Mouse (Mus musculus) adipocyte (in vitro differentiated cells): ENCODE results near the gene Stat3.
A peak's percentile ranks its signal among the peaks of the same experiment; 100 is the strongest.

Source experiments
- DNase-seq: peaks from one replicate; pipeline ENCODE4 v3.0.0-alpha.2; 2016; ENCODE audit warnings: low spot score

The Stat3 gene

DNA sequence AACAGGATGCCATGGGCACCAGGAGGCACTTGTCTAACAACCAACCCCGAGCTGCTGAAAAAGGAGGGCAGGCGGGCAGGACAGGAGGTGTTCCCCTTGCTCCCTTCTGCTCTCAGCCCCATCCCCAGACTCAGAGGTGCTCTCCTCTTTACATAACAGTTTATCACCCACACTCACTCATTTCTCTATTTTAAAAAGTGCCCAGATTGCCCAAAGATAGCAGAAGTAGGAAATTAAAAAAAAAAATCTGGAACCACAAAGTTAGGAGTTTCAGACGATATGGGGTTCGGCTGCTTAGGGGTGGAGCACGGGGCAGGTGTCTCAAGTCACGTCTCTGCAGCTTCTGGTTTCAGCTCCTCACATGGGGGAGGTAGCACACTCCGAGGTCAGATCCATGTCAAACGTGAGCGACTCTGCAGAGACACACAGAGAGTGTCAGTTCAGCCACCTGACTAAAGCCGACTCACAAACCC, 51.0 kb downstream of the Stat3 start:
- DNase-seq: no peak

DNA sequence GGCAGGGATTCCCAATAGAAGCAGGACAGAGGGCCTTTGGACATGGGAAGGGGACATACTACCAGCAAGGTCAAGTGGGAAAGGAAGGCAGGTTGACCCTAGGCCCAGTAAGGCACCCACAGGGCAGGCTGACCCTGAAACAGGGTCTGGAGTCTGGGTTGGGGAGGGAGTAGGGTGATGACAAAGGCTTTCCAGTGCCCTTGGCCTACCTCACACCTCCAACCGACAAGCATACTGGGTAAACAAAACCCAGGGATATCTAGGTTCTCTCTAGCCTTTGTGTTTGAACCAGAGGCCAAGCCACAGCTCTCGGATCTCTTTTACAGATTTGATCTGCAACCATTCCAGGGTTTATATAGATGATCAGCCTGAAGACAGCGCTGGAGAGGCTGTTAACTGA, 51.6 kb downstream of the Stat3 start:
- no peak for DNase-seq

DNA sequence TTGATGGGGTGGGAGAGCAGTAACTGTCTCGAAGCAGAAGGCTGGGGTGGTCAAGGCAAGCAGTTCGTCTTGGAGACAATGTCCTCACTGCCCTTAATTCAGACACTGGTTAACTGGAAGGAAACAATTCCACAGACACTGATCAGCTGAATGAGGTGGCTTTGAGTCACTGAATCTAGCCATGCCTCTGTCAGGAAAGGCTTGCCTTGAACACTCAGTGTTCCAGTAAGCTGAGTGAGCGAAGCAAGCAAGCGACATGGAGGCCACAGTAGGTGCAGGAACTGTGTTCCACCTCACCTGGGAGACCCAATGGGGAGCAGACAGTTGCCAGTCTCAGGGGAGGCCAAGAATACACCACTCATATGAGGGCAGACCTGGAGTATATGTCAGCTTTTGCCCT, 52.1 kb downstream of the Stat3 start:
- DNase-seq: no peak

DNA sequence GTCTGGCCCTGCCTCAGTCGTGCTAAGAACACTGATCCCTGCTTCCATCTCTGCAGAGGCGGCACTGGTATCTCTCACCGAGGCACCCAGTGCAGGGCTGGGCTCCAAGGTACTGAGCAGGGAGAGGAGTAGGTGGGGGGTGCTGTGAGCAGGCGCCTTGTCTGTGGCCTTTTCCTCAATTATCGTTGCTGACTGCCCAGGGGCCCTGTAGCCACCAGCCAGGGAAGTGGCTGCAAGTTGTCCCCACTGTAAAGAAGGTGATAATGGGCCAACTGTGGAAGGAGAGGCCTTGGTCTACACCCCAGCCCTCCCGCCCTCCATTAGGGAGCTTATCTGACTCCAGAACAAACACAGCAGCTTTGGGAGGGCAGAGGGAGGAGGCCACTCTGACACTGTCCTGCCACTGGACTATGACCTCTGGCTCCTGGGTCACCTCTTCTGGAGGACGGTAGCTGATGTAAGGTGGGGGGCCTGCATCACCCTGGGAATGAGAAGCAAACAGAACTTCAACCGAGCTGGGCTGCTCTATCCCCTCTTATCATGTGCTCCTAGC, 53.1 kb downstream of the Stat3 start:
- no peak for DNase-seq

DNA sequence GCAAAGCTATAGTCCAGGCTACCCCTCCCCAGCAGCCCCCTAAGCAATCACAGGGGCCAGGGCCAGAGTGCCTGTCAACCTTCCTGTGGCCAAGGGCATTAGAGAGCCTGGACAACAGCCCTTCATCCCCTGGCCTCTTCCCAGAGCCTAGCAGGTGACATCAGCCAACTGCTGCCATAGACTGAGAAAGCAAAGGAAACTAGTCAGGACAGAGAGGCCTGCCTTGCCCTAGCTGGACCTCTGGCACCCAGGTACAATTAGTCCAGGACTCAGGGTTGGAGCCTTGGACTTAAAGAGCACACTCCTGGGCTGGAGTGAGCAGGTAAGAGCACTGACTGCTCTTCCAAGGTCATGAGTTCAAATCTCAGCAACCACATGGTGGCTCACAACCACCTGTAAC, 53.9 kb downstream of the Stat3 start:
- DNase-seq: peak; percentile 47

DNA sequence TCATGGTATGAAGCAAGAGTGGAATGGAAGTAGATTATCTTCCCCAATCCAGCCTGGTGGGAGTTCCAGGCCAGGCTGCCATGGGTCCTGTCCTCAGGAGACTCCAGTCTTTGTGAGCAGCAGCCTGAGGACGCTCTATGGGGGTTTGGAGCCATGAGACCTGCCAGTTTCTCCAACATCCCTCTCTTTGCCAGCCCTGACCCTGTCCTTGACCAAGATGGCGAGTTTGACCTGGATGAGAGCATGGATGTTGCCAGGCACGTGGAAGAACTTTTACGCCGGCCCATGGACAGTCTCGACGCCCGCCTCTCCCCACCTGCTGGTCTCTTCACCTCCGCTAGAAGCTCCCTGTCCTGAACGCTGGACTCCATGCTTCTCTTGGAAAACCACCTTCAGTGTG, 55.7 kb downstream of the Stat3 start:
- no peak for DNase-seq

DNA sequence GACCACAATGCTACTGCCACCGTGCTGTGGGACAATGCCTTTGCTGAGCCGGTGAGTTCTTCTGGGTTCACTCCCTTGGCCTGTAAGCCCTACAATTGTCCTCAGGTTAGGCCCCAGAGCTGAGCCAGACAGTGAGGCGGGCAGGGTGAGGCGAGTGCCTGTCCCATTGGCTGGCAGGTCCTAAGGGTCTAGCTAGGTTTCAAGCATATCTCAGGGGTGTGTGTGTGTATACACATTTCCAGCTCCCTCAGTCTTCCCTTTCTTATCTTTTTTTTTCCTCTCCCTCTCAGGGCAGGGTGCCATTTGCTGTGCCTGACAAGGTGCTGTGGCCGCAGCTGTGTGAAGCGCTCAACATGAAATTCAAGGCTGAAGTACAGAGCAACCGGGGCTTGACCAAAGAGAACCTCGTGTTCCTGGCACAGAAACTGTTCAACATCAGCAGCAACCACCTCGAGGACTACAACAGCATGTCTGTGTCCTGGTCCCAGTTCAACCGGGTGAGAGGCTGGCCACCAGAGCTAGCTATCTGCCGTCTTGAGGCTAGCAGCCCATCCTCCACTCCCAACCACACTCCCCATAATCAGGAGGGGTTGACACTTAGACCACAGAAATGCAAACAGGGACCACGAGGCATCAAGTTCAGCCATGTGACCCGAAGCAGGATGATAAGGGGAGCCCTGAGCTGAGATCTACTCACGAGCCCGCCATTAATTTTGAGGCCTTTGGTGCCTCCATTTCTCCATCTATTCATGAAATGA, 59.8 kb downstream of the Stat3 start:
- DNase-seq: no peak

DNA sequence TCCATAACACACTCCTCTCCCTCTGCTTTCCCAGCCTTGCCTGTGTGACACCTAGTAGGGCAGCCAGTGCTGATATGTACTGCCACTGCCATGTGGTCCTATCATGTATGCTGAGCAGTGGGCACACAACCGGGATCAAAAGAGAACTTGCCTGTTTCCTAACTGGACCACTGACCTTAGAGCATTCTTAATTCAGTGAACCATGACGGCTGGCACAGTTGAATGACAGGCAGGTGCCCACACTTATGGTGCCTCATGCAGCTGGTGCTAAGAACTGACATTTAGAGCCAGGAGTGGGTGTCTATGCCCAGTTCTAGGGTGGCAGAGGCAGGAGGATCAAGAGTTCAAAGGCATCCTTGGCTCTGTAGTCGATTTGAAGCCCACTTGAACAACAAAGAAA, 63.6 kb downstream of the Stat3 start:
- DNase-seq: no peak

DNA sequence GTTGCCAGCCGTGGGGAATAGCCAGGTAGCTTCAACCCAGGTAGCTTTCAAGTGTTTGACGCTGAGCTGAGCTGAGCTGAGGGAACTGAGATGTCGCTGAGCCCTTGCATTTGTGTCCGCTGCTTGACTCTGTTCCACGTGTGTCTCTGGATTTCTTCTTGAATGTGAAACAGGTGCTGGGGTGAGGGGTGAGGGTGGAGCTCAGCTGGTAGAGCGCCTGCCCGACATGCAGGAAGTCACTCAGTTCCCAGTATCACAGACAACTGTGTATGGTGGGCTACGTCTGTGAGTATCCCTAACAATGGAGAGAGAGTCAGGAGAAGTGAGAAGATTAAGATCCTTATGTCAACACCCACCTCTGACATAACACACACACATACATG, 68.4 kb downstream of the Stat3 start:
- DNase-seq: no peak

DNA sequence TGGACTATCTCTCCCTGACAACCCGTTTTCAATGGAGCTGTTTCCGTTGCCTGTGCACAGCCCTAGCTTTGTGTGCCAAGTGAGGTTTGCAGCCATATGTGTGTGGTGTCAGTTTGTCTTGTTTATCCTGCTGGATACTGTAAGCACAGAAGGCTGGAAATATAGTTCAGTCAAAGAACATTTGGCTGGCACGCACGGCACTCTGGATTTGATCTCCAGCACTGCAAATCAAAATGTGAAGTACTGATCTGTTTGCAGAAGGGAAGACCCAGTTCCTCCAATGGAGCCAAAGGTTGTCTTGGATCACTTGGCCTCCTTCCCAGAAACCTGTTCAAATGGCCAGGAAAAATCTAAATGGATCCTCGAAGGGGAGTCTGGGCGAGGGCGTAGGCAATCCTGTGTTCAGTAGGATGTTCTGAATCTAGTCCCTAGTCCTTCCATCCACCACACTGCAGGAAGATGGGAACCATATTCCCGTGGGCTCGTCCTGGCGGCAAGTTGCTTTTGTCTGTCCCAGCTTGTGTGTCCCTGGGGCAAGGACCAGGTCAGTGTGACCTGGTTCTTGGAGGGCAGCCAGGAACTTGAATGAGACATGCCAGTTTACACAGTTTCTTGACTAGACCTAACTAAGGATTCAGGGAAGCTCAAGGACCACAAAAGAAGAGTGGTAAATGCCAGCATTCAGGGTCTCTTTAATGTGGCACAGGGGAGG, 68.9 kb downstream of the Stat3 start:
- peak; percentile 63 for DNase-seq

DNA sequence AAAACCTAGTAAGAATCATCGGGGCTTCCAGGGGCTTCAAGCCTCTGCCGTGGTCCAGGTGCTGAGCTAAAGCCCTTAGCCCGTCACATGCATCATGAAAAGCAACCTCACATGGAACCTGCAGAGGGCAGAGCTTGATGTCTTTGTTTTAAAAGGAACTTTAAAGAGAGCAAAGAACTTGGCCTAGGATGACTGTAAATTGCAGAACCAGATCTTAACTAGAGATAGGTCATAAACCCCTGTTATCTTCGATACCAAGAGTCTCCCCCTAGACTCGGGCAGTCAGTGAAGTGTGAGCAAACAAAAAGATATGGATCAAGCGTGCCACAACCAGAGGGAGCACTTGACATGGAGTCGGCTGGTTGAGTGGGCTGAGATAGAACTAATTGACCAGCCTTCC, 73.7 kb downstream of the Stat3 start:
- no peak for DNase-seq

DNA sequence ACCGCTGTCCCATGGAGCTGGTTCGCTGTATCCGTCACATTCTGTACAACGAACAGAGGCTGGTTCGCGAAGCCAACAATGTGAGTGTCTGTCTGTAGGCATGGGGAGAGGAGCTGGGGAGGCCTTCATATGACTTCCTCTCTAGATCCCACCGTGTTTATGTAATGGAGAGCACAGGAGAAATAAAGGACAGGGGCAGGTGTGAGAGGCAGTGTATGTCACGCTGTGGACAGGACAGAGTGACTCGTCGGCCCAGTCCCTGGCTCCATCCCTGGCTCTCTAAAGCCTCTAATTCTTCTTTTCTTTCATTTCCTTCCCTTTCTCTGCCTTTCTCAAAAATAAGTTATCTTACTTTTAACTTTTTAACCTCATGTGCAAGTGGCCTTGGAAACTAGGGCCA, 76.2 kb downstream of the Stat3 start:
- DNase-seq: no peak

DNA sequence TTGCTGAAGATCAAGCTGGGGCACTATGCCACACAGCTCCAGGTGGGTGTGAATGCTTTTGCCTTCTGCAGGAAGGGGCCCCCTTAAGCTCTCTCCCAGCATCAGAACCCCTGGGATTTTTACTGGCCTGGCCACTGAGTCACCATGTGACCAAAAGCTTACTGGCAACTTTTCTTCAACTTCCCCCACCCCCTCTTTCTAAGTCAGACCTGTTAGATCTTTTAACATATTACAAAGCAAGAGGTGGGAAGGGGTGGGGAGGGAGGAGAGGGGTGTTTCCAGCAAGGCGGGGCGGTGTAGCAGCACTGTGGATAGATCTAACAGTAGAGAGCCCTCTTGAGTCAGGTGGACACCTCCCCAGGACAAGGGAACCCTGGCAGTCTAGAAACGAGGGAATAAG, 77.5 kb downstream of the Stat3 start:
- no peak for DNase-seq

DNA sequence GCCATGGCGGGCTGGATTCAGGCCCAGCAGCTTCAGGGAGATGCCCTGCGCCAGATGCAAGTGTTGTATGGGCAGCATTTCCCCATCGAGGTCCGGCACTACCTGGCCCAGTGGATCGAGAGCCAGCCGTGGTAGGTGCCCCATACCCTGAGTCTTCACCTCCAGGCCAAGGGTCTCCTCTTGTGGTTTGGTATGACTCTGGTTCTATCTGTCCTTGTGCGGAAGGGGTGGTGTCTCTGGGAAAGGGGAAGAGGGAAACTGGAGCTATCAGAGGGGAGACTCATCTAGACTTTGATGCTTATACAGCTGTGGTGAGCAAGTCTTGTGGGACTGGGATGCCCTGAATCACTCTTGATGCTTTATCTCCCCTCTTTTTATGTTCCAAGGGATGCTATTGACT, 78.0 kb downstream of the Stat3 start:
- no peak for DNase-seq

DNA sequence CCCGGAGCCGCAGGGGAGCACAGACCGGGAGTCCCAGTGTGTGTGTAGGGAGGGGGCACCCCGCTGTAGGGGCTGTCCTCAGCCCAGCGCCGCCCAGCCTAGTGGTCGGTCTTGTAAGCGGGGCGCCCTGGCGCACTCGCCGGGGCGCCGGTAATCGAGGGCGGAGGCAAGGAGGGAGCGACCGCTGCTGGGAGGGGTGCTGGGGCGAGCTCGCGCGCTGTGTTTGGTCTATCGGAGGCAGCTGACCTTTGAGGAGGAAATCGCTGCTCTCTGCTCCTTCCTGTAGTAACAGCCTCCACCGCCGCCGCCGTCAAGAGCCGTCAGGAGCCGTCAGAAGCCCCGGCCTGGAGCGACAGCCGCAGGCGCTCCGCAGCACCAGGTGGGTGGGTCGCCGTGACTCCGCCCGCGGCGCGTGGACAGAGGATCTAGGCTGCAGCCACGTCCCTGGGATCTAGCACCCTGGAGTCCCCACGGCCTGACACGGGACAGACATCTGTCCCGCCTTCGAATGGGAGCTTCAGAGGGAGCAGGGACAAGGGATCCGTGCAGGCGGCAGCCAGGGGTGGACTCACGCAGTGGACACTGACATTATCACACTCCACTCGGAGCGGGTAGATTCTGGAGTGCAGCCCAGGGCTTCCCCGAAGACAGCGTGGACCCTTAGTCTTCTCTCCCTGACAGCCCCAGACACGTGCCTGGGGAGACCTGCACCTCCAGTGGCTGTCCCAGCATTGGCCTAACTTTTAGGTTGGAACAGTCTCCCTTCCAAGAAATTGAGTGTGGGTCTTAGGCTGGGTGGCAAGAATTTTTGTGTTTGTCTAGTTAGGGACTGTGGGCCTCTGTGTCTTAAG, 78.9 kb downstream of the Stat3 start:
- peak; percentile 85 for DNase-seq

DNA sequence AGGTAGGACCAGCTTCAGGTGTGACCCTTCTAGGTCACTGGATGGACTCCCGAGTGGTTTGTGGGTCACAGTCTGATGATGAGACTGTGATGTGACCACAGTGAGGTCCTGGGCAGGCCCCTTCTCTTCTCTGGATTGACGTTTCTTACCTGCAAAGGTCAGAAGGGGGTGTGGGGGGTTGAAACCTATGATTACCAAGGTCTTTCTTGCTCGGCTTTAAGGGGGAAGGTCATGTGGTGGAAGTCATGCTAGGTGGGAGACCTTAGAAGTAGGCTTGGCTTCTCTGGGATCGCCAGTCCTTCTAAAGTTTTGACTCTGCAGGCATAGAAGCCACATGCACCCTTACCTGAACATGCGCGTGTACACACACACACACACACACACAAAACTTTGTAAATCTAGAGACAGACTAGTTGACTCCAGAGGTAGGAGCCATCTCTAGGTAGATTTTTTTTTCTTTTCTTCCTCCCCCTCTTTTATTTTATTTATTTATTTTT, 79.7 kb downstream of the Stat3 start:
- DNase-seq: no peak

DNA sequence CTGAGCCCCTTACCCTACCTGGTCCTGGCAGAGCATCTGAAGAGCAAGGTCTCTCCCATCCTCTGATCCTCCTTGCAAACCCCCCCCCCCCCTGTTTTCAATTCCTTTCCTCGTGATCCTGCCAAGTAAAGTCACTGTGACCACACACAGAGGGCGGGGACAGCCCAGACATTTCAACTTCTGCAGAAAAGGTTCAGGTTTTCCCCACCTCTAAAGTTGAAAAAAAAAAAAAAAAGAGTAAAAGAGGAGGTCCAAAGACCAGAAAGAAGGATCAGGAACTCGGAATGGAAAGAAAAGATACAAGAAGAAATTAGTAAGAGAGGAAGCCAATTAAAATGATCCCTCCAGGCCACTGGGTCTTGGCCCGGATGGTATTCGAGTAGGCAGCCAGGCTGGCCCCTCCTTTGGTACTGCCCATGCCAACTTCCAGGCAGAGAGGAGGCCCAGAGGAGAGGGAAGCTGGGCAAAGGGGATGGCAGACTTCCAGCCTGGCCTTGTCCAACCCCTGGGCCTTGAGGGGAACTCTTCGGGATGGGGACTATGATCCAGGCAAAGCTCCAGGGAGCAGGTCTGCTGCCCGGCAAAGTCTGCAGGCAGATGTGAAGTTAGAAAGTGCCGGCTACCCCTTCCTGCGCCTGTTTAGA, 80.3 kb downstream of the Stat3 start, which contains the start of gene Stat5a:
Stat5a (plus strand) TSS at position 417 of the 644 bp plus-strand sequence.
- peak; percentile 99 for DNase-seq

DNA sequence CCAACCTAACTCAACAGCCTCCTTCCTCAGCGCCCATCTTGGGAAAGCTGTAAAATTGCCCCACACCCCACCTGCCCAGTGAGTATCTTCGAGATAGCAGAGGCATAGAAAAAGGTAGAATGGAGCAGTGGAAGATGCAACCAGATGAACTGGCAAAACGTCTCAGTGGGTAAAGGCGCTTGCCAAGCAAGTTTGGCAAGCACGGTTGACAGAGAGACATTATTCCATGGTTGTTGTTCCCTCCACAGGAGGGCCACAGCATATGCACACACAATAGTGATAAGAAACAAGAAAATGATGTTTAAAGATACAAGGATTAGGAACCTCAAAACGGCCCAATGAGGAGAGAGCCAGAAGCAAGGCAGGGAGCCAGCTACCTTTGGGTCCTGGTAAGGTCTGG, 81.4 kb downstream of the Stat3 start:
- DNase-seq: peak; percentile 49

DNA sequence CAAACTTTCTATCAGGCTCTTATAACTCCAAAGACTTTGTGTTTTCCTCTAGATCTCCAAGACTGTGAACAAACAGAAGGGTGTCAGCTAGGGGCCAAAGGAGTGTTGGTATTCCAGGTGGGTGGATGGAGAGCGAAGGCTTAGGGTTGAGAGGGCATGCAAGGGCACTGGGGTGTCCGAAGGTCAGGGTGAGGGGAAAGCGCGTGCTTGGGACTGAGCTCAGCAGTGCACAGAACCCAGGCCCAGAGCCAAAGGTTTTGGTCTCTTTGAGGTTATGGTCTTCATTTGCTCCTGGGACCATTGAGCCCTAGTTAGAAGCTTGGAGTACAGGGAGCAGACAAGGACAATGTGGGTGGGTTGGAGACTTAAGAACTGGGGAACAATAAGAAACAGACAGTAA, 84.2 kb downstream of the Stat3 start:
- DNase-seq: no peak

DNA sequence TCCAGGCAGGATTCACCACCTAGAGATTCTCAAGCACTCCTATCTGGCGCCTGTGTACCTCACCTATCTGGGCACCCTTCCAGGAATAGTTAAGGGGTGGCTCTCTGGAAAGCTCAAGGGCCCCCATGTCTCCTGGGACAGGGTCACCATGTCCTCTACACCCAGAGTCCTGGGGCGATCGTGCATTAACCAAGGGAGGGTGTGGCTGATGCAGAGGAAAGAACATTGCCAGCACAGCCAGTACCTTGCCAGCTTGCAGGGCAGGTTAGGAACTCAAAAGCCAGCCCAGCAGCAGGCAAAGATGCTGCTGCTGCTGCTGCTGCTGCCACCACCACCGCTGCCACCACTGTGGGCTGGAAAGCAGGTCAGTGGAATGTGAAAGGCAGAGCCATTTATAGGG, 85.1 kb downstream of the Stat3 start:
- no peak for DNase-seq

DNA sequence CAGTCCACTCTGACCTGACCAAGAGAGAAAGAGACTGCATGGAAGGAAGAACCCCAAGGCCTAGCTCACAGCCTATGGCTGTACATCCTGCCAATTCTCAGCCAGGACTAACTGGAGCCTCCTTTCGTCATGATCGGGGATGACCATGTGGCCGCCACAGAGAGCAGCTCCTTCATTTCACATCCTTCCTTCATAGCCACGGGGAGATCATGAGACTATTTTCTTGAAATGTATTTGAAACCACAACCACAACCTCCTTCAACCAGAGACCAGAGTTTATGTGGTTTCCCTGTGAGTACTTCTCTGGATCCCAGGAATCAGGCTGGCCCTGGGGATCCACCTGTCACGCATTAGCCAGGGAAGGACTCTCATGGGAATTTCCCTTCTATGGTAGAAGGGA, 86.3 kb downstream of the Stat3 start:
- no peak for DNase-seq

DNA sequence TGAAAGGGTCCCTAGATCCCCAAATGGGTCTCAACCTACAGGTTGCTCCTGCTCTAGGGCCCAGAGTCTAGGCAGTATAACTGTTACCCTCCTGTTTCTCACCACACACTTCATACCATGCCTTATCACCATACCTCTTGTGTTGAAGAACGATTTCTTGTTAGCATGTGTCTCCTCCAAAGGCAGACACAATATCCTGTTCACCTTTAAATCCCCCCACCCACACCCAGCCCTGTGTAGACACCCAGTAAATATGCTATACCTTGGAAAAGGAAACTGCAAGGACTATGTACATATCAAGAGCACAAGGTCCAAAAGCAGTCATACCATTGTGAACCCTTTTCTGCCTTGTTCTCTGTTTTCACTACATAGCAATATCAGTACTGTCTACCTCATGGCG, 87.3 kb downstream of the Stat3 start:
- DNase-seq: no peak
